Mouse (Mus musculus) G1E (cell line): ENCODE results near the gene Fam189b. TPM values are rescaled to one million over a fixed set of nuclear protein-coding genes. Genes with fewer than 3 reads are reported as not detected.

ENCODE experiments used
- ATAC-seq: 2 replicates; pipeline ENCODE4 v1.8.0; 2016; ENCODE audit warnings: mild to moderate bottlenecking; ENCODE audit not compliant: insufficient number of reproducible peaks, poor library complexity, low FRiP score, severe bottlenecking; ENCODE audit errors: extremely low read depth
- DNase-seq: peaks from one replicate; pipeline ENCODE4 v3.0.0; 2012; ENCODE audit warnings: low spot score
- H3K27me3 ChIP-seq: 2 replicates; pipeline ENCODE4 v1.6.1; 2012; ENCODE audit warnings: mild to moderate bottlenecking, low read length, inconsistent platforms; ENCODE audit not compliant: insufficient read depth
- H3K36me3 ChIP-seq: replicated peaks from 2 replicates; pipeline ENCODE3; 2012; ENCODE audit warnings: mild to moderate bottlenecking, inconsistent platforms
- H3K4me1 ChIP-seq: 2 replicates; pipeline ENCODE4 v1.6.1; 2012; ENCODE audit warnings: low read depth, low read length, inconsistent platforms, mixed read lengths; ENCODE audit not compliant: insufficient read depth
- H3K4me3 ChIP-seq: 2 replicates; pipeline ENCODE4 v1.5.1; 2012; ENCODE audit warnings: low read depth, mild to moderate bottlenecking, inconsistent platforms, low read length, moderate library complexity, mixed read lengths
- H3K9me3 ChIP-seq: replicated peaks from 2 replicates; pipeline ENCODE4 v1.6.1; 2012; ENCODE audit warnings: inconsistent platforms
- CTCF ChIP-seq: IDR thresholded peaks from 2 replicates; pipeline ENCODE4 v1.5.1; 2012; ENCODE audit warnings: low read depth, low read length, inconsistent platforms, mixed read lengths
- GATA1 ChIP-seq: IDR thresholded peaks from 2 replicates; pipeline ENCODE4 v1.6.1; 2012; ENCODE audit warnings: borderline replicate concordance, low read length, inconsistent platforms, mixed read lengths
- GATA2 ChIP-seq: IDR thresholded peaks from 2 replicates; pipeline ENCODE4 v1.6.1; 2012; ENCODE audit warnings: low read depth, low read length, inconsistent platforms, borderline replicate concordance
- POLR2AphosphoS5 ChIP-seq: IDR thresholded peaks from 2 replicates; pipeline ENCODE4 v1.6.1; 2012; ENCODE audit warnings: low read depth, low read length, inconsistent platforms; ENCODE audit not compliant: insufficient replicate concordance
- TAL1 ChIP-seq: conservative IDR thresholded peaks from 2 replicates; pipeline ENCODE4 v1.6.1; 2012; ENCODE audit warnings: low read depth, low read length, inconsistent platforms, mixed read lengths
- polyA plus RNA-seq: library from polyadenylated mRNA; stranded (reverse); fragments of >175 nt; gene quantifications from 2 replicates; pipeline ENCODE4 v1.2.3, GENCODE M21; 2012
- total RNA-seq, 2 experiments: library from RNA; stranded (forward) in 1 of 2; stranded (reverse) in 1 of 2; fragments of 200-1000 nt in 1 of 2; fragments of >200 nt in 1 of 2; fragmentation: Nextera tagmentation in 1 of 2; gene quantifications; 2 replicates each; pipeline ENCODE4 v1.2.3; 2014 to 2017

Fam189b gene
- total and polyA plus RNA-seq, 3 experiments = 1.1 to 11.9 (median 3.5) TPM

DNA sequence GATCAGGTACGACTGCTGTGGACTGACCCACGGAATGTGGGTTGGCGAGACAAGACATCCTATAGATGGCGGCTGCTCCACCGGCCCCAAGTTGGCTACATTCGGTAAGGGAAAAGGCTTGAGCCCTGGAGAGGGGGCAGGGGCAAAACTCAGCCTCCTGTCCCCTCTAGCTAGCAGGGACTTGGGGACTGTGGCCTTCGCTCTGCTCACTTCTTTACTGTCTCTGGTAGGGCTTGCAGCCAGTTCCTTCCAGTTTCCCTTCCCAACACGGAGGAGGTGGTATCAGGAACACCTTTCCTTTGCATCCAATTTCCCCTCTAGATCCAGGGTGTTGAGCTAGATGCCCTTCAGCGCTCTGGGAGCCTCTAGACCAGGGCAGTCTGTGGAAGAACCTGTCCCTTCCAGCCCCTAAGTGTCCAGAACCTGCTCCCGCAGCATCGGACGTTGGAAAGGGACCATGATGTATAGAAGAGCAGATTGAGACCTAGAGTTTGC is 42.4 kb downstream of the Fam189b start:
- Histone ChIP-seq H3K9me3 (no peaks in the 10 kb centered on the region), H3K27me3 (peaks cover 73% of the 10 kb centered on the region), H3K4me3 (no peak overlapping the region), H3K36me3 (no peaks in the 10 kb centered on the region), H3K4me1 (peaks cover 30% of the 10 kb centered on the region)
- ATAC-seq = no peak
- no peak for DNase-seq
- TF ChIP-seq POLR2AphosphoS5 (no peak), GATA1 (no peak), TAL1 (no peak), CTCF (no peak), GATA2 (no peak)

DNA sequence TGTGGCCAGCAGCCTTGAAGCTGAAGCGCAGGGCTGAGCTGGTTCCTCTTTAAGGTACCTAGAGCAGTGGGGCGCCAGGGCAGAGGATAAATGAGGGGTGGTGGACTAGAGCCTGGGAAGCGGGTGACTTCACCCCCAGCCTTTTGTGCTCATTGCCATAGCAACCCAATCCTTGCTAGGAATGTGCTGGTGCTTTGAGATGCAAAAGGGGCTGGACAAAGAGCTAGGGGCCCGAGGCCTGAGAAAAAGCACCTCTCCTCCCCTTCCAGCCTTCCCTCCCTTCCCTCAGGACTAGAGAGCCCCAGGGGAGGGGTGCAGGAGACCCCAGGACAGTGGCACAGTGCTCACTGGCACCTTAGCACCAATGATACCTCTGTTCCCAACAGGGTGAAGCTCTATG is 43.0 kb downstream of the Fam189b start:
- DNase-seq = no peak
- Histone ChIP-seq H3K27me3 (peaks cover 79% of the 10 kb centered on the region), H3K9me3 (no peaks in the 10 kb centered on the region), H3K4me1 (peaks cover 30% of the 10 kb centered on the region), H3K36me3 (no peaks in the 10 kb centered on the region), H3K4me3 (no peak overlapping the region)
- TF ChIP-seq GATA1 (no peak), TAL1 (no peak), GATA2 (no peak), POLR2AphosphoS5 (no peak), CTCF (no peak)
- ATAC-seq = no peak

DNA sequence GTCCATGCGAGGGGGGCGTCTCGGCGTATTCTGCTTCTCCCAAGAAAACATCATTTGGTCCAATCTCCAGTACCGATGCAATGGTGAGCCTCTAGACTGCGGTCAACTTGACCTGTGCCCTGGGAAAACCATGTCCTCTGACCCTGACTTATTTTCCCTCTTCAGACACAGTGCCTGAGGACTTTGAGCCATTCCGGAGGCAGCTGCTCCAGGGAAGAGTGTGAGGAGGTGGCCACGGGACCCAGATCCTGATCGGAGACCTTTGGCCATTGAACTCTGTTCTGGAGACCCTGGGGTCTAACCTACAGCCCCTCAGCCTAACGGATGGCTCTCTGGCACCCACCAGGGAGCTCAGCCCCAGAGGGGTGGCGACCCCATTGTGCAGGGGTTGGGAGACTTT is 43.4 kb downstream of the Fam189b start:
- Histone ChIP-seq H3K9me3 (no peaks in the 10 kb centered on the region), H3K4me3 (no peak overlapping the region), H3K27me3 (peaks cover 80% of the 10 kb centered on the region), H3K4me1 (peaks cover 30% of the 10 kb centered on the region), H3K36me3 (no peaks in the 10 kb centered on the region)
- TF ChIP-seq TAL1 (no peak), GATA2 (no peak), CTCF (no peak), POLR2AphosphoS5 (no peak), GATA1 (no peak)
- no peak for DNase-seq
- no peak for ATAC-seq

- DNase-seq = no peak
- Histone ChIP-seq H3K4me3 (peak within 1 kb of the TSS; percentile 65; the same call in 1 of the 2 replicates), H3K36me3 (no peaks in the 10 kb centered on the region), H3K9me3 (no peaks in the 10 kb centered on the region), H3K4me1 (peaks cover 30% of the 10 kb centered on the region), H3K27me3 (peaks cover 85% of the 10 kb centered on the region)
- TF ChIP-seq POLR2AphosphoS5 = no peak
- TF ChIP-seq GATA1 = no peak
- no peak for TF ChIP-seq GATA2
- TF ChIP-seq TAL1 = no peak
- TF ChIP-seq CTCF = no peak
- ATAC-seq = no peak
These were observed 44.0 kb downstream of the Fam189b start, which contains the start of gene Mtx1 for GRCm38 (mm10) chr3:89226900-89227299. Gene Mtx1 (minus strand): TSS chr3:89227088.

- DNase-seq = peak; percentile 56
- TF ChIP-seq CTCF = no peak
- no peak for TF ChIP-seq POLR2AphosphoS5
- TF ChIP-seq GATA2 = no peak
- TF ChIP-seq TAL1 = no peak
- TF ChIP-seq GATA1 = no peak
- Histone ChIP-seq H3K36me3 (no peaks in the 10 kb centered on the region), H3K27me3 (peaks cover 90% of the 10 kb centered on the region), H3K9me3 (no peaks in the 10 kb centered on the region), H3K4me1 (peaks cover 33% of the 10 kb centered on the region), H3K4me3 (peak overlapping the region; percentile 65; the same call in 1 of the 2 replicates)
- no peak for ATAC-seq
These were observed 44.6 kb downstream of the Fam189b start for GRCm38 (mm10) chr3:89227307-89228179.

GRCm38 (mm10) chr3:89228180-89228549 is 45.2 kb downstream of the Fam189b start:
- TF ChIP-seq TAL1 (no peak), GATA2 (no peak), CTCF (peak; percentile 94), GATA1 (no peak), POLR2AphosphoS5 (no peak)
- Histone ChIP-seq H3K36me3 (no peaks in the 10 kb centered on the region), H3K4me3 (peak overlapping the region; percentile 65), H3K9me3 (no peaks in the 10 kb centered on the region), H3K27me3 (peaks cover 90% of the 10 kb centered on the region), H3K4me1 (peaks cover 39% of the 10 kb centered on the region)
- DNase-seq (peak; percentile 89), ATAC-seq (peak; percentile 68)
